Mouse (Mus musculus) kidney, postnatal 14 days (tissue): ENCODE measurements around the gene Hist1h3g.

Source experiments
- DNase-seq: peaks from one replicate; pipeline ENCODE4 v3.0.0; 2022; ENCODE audit warnings: mixed read lengths

Hist1h3g gene

GRCm38 (mm10) chr13:23581408-23582218, 46.4 kb downstream of the Hist1h3g start, which contains the start of gene Hist1h4d:
TSS of gene Hist1h4d (plus strand) at chr13:23581598.
- peak; percentile 97 for DNase-seq

GRCm38 (mm10) chr13:23582219-23583056, 47.2 kb downstream of the Hist1h3g start:
- DNase-seq = no peak

DNA sequence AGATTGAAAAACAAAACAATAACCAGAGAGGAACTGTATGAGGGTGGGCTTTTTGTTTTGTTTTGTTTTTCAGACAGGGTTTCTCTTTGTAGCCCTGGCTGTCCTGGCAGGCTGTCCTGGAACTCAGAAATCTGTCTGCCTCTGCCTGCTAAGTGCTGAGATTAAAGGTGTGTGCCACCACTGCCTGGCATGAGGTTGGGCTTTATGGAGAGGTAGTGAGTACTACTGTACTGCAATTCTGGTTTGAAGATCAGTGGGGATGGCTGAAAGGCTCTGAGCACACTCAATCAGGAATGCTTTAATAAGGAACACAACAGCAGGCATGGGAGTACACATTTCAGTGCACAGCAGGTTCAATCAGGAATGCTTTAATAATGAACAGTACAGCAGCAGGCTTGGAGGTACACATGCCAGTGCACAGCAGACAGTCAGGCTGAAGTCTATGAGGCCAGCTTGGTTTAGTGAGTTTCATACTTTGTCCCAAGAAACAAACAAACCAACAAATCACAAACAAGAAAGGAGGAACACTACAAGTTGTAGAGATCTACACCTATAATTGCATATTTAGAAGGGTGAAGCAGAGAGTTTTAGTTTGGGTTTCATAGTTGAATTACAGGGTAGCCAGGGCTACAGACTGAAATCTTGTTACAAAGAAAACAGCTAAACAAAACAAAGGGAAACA, 48.3 kb downstream of the Hist1h3g start:
- DNase-seq = no peak

DNA sequence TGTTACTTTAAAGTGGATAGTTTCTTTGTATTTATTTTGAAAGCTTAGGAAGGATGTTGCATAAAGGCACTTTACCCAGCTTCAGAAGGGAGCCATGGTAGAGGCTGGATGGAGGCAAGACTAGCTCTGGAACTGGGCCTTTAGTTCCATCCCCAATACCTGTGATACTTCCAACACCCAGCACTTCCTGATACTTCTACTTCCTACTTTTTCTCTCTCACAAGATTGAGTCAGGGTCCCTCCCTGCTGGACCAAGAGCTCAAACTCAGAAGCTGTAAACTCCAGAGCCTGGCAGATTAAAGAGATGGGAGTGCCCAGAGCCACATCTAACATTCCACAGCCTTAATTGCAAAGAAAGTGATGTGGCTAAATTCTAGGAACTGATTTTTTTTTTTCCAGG, 49.1 kb downstream of the Hist1h3g start:
- no peak for DNase-seq

GRCm38 (mm10) chr13:23585029-23585441, 49.8 kb downstream of the Hist1h3g start:
- DNase-seq = peak; percentile 76
